Mouse (Mus musculus): Measurements from ENCODE around the gene Efr3b.

DNA sequence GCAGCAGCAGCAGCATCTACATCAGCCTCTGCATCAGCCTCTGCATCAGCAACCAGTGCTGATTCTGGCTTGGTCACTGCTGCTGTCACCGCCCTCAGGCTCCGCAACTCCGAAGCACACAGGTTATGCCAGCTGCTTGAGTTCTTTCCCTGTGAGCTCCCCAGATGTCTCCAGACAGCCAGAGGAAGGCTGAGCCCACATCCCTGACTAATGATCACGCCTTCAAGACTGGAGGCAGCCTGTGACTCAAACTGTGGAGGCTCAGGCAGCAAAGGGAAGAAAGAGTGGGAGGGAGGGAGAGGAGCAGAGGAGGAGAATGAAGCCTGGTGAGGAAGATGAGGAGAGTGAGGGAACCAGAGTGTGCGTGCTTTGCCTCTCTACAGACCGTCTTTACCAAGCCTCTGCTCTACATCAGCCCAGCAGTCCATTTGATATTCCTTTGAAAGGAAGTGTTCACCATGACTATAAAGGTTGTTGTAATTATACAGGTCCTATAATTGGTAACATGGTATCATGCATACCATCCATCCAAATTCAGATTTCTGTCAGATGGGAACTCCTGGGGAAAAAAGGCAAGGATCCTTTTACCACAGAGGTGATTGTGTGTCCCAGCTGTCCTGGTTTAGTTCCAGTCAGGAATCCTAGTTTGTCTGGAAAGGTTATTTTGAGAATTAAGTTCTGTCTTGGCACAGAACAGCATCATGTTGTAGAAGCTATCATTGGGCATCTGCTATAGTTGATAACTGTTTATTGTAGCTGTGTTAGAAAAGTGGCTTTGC, 28.2 kb upstream of the Efr3b start:
- TF ChIP-seq CTCF (IDR thresholded peaks at IDR 0.05; ENCODE audit: insufficient read depth, low read depth, low read length): no peak
- TF ChIP-seq POLR2A (IDR thresholded peaks at IDR 0.05; ENCODE audit: insufficient read depth, low read depth, low read length): no peak

Data from olfactory bulb, adult 2 months (tissue).